Mouse (Mus musculus) right cerebral cortex, postnatal 25 days (tissue): ENCODE data around the gene Arhgap24.

Source experiments
- DNase-seq: peaks from one replicate; pipeline ENCODE4 v3.0.0; 2022

Gene Arhgap24

GRCm38 (mm10) chr5:102503066-102503465 lies 21.9 kb downstream of the Arhgap24 start:
- DNase-seq: no peak

DNA sequence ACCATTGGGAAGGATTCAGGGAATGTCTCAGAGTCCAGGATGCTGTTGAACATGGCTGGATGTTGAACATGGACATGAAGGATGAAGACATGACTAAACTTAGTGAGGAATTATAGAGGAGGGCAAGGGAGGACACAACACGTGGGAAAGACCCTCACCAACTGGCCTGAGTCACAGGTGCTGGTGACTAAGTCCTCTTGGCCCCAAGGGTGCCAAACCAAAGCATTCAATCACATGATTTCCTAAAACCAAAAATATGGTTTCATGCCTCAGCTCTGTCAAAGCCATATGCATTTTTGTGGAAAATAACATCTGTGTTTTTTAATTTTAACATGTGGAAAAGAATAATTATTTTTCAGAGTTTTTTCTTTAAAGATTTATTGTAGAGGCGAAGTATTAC lies 22.7 kb downstream of the Arhgap24 start:
- no peak for DNase-seq

DNA sequence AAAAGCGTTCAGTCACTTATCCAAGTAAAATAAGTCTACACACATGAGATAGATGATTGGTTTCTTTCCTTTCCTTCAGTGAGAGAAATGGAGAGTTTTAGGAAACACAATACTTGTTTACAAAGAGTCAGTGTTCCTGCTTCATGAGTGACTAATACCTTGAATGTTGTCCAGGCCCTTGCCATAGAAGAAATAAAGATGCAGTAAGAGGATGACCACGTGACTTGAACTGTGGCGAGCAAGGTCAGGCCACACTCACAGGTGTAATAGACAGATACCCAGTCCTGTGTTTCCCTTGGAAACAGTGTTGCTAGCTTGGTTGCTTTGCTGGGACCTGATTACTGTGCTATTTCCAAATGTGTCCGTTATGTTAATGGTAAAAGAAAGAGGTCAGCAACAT lies 23.4 kb downstream of the Arhgap24 start:
- DNase-seq: no peak

GRCm38 (mm10) chr5:102508162-102508561 lies 27.0 kb downstream of the Arhgap24 start:
- DNase-seq: no peak

GRCm38 (mm10) chr5:102509381-102509780 lies 28.2 kb downstream of the Arhgap24 start:
- no peak for DNase-seq

DNA sequence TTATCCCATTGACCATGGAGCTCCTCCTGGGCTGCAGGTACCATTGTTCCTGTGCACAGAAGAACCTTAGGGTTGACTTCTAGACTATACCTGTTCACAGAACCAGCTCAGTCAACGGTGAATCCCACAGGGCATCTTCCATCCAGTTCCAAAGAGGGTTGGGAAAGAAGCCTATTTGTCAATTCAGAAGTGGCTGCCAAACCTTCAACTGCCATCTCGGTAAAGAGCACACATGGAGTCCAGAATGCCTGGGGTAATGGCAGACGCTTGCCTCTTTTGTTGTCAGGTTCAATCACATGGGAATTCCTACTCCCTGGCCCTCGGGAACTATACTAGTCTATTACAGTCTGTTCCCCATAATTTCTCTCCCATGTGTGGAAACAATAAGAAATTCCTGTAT lies 30.5 kb downstream of the Arhgap24 start:
- DNase-seq: no peak

DNA sequence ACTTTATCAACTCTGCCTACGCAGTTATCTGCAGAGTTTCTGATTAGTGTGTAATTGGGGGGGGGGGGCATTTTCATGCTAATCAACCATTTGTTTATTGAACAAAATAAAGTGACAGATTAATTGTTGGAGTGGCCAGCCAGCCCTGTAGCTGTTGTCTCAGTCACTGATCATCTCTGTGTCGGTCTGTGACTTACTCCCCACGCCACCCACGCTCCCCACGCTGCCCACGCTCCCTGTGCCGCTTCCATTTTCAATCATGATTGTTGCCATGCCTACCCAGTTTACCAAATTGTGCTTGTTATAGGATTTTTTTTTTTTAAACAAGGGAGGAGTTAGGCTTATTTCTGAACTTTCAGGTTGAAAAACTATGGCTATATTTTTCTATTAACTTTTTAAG lies 34.3 kb downstream of the Arhgap24 start:
- DNase-seq: no peak

DNA sequence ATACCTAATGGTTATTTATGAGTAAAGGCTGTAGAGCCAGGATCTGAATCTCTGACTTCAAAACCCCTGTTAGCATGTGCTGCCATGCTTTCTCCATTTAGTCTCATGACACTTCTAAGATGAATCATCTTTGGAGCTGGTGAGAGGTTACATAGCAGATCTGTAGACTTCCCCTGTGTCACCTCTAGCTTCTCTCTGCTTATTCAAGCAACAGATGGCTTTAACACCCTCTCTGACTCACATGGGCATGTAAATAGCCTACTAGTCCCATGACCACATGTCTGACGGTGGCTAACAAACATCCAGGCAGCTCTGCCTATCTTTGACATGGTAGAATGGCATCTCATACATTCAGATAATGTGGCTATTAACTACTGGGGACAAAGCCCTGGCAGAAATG lies 39.3 kb downstream of the Arhgap24 start:
- DNase-seq: no peak

DNA sequence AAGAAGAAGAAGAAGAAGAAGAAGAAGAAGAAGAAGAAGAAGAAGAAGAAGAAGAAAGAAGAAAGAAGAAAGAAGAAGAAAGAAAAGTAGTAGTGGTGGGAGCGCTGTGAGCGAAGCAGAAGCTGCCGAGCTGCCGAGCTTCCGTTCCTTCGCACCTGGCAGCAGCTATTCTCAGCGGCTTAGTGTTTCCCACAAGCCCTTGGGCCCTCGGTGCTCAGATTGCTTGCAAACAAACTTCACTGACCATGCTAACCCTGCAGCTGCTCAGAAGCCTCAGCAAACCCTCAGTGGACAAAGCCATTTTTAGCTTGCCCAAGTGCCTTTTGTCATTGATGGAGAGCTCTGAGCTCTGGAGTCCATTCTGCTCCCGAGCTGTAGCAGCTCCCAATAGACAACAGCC lies 54.1 kb downstream of the Arhgap24 start:
- DNase-seq: no peak

DNA sequence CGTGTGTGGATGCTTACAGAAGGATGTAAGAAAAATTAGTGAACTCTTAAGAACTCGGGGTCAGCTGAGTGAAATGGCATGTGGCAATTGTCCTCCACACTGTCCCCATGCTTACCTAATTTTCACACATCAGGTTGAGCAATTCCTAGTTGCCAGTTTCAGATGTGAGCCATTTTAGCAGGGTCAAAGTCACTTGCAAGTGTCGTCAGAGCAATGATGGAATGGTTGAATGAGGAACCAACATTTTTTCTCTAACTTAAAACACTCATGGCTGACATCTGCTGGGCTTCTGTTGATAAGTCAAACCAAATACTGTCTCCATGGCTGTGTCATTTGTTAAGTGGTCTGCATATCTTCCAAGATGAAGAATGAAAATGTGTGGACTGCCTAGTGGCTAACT lies 56.6 kb downstream of the Arhgap24 start:
- no peak for DNase-seq

DNA sequence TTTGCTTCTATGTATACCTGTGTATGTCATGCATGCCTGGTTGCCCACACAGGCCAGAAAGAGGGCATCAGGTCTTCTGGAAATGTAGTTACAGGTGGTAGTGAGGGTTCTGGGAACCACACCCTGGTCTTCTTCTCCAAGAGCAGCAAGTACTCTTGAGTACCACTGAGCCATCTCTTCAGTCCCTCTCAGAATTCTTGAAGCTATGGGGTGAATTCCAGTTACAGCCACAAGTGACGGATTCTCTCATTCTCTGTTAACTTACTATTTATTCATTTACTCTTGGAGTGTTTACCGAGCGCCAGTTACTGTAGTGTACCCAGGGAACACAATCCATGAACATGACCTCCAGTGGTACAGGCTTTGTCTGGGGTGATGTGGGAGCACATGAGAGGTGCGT lies 65.1 kb downstream of the Arhgap24 start:
- DNase-seq: no peak

DNA sequence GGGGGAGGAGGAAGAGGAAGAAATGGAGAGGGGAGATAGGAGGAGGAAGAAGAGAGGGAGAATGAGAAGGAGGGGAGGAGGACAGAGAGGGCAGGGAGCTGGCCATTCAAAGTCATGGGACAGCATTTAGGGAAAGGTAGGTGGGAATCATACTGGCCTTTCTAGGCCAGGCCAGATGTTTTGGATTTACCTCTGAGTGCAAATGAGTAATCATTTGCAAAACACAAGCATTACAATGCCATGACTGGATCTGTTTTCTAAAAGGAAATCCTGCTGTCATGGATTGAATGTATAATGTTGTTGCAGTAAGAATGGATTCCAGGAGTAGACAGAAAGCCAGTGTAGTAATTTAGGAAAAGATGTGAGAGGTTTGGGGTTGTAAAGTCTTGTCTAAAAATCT lies 66.6 kb downstream of the Arhgap24 start:
- no peak for DNase-seq

GRCm38 (mm10) chr5:102548382-102548781 lies 67.2 kb downstream of the Arhgap24 start:
- DNase-seq: no peak

DNA sequence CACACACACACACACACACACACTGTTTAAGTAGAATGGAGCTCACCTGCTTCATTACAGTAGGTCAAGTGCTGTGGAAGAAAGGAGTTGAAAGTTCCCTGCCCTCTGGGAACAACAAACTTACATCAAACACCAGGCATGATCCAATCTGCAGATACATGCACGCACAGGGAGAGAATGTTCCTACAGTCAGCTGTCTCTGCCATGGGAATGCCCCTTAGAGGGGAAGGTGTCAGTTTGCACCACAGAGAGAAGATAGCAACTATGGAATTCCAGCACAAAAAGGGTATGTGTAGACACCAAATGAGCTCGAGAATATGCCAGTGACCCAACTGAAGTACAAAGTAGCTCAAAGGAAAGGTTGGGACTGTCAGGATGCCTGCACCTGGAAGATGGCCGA lies 69.0 kb downstream of the Arhgap24 start:
- no peak for DNase-seq

DNA sequence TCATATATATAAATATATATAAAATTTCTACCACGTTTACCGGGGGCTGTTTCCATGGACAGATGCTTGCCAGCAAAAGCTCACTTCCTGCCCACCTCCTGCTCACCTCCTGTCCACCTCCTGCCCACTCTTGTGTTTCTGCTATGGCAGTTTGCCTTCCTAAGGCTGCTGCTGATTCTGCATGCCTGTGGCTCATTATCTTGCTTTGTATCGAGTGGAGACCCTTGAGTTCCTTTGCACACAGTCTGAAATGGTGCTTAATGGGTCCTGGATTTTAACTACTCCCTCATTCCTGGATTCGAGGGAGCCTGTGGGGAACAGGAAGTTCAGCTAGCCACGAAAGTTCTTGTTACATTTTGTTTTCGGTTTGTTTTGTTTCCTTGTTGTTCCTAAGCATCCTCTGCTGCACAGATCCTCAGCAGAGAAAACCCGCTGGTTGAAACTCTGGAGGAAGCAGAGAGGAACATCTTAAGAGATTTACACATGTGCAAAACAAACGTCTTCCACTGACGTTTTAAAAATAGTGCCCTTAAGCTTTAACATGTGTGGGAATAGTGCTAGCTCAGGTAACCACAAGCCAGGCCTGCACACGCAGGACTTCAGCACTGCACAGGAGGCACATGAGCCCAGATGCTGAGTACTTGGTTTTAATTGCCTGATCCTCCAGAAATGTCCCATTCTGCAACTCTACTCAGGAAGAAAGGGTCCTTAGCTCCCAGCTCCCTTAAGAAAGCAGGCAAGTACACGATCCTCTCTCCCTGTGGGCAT lies 69.9 kb downstream of the Arhgap24 start:
- DNase-seq: no peak

DNA sequence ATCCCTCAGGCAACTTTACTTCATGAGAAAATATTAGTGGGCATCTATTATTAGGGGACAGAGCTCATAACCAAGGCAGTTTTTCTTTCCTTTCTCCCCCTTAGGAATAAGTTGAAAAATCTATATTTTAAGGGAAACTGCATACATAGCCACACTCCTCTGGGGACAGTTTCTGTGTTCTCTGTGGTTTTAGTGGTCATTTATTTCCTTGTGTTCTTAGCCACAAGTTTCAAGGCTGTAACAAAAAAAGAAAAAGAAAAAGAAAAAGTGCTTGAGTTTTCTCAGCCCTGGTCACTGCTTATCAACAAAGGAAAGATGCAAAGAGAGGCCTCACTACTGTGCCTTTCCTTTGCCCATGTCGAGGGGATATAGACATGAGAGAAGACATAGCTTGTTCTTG lies 71.3 kb downstream of the Arhgap24 start:
- DNase-seq: no peak

GRCm38 (mm10) chr5:102555958-102556357 lies 74.8 kb downstream of the Arhgap24 start:
- DNase-seq: no peak

DNA sequence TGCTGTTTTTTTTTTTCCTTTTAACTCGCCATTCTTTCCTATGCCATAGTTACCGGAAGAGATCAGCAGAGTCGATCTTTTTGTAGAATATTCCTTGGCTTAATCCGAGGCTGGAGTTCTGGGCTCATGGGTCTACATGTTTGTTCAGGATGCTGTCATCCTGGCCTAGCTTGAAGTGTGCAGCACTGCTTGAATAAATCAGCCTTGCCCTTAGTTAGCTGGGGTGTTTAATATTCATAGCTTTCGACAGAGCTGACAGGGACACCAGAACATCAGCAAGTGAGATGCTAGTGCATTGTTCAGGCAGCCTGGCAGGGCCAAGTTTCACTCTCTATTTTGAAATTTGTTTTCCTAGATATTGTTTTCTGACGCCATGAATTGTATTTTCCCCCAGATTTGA lies 79.1 kb downstream of the Arhgap24 start:
- DNase-seq: no peak

- no peak for DNase-seq
Measured at GRCm38 (mm10) chr5:102563971-102564370, 82.8 kb downstream of the Arhgap24 start.

DNA sequence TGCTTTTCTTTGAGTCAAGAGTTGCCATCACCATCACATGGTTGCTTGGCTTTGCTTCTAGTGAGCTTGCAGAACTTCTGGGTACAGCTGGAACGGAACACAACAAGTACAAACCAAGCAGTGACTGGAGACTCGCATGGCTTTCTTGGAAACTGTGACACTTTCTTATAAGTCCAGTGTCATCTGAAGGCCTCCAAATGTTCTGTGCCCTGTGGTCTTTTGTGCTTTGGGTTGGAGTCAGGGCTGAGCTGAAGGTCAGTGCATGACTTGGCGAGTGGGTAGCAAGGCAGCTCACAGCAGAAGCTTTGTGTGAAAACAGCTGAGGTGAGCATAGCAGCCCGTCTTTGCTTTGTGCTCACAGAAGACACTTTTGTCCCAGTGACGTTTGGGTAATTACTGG lies 87.6 kb downstream of the Arhgap24 start:
- DNase-seq: no peak

- no peak for DNase-seq
Measured at GRCm38 (mm10) chr5:102571445-102571844, 90.3 kb downstream of the Arhgap24 start.

DNA sequence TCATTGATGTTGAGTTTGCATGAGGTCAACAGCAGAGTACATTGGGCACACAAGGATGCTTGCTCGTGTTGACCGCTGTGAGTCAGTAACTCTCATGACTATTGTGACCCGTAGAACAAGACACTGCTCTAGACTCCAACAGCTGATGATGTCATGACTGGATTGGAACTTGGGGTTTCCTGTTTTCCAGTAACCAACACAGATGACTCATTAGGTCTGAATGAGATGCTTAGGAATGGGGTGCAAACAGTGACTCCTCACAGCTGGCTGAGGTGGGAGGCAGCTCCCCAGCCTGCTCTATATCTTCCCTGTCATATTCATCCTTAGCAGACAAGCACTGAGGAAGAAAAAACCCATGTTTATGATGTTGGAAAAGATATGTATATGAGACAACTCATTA lies 95.6 kb downstream of the Arhgap24 start:
- no peak for DNase-seq

DNA sequence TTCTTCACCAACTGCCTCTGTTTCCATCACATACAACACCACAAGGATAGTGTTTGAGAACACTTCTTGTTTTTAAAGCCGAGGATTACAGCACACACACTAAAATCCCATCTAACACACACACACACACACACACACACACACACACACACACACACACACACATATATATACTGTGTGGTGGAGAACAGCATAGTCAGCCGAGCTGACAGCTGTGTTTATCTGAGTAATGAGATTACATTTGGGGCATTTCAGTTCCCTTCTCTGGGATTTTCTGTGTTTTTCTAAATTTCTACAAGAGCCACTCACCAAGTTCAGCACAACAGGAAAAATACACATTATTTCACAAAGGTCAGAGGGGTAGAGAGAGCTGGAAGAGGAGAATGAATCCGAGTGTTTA lies 96.5 kb downstream of the Arhgap24 start:
- DNase-seq: no peak

DNA sequence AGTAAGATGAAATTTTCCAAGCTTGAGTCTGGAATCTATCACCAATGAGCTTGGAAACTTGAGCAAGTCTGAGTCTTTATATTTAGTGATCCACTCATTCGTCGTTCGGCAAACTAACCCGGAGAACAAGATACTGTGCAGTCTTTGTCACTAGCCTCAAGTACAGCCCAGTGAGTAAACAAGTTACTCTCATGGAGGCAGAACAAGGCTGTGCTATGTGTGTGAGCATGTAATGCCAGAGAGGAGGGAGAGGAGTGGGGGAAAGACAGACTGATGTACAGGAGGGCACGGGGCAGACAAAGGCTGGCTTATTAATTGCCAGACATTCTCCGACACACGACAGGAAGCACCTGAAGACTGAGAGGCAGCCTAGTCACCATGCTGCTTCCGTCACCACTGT lies 97.2 kb downstream of the Arhgap24 start:
- no peak for DNase-seq

DNA sequence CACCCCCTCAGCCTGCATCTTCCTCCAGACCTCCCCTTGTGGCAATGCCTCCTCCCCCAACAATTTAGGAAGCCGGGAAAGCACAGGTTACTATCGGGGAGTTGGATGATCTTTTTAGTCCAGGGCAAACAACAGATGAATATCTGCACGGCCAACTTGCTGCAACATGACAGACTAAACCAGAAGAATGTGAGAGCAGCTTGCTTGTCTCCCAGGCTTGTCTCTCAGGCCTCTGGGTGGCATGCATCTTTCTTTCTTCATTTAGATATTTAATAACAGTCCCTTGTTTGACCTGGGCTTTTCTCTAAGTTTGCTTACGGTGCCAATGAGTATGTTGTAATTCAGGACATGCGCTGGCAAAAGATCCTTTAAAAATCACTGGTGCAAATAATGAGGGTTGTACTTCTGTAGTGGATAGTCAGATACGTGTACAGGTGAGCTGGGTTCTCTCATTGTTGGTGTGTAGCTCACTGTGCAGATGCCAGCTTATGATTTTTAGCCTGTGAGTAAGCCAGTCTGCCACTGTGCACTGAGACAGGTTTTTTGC lies 101.7 kb downstream of the Arhgap24 start:
- DNase-seq: no peak
